Mouse (Mus musculus) natural killer cell, adult 2 months (primary cell): ENCODE results near the gene Tmem232.
"Not testable (repeated sequence)": the region's sequence is repeated elsewhere in the genome, so short reads cannot be mapped to it uniquely, and the experiment has no call there.

Experiments
- DNase-seq, 2 experiments: peaks; one replicate each; pipeline ENCODE4 v3.0.0; 2022; ENCODE audit warnings: low spot score in 2 of 2

Tmem232 gene

GRCm38 (mm10) chr17:65225347-65225916, 315.1 kb downstream of the Tmem232 start:
- no peak for DNase-seq

- DNase-seq: not testable (repeated sequence)
Measured at GRCm38 (mm10) chr17:65221687-65222086, 318.9 kb downstream of the Tmem232 start.
